ENCODE assay signal across 16 mouse cellular contexts in the genomic region with DNA sequence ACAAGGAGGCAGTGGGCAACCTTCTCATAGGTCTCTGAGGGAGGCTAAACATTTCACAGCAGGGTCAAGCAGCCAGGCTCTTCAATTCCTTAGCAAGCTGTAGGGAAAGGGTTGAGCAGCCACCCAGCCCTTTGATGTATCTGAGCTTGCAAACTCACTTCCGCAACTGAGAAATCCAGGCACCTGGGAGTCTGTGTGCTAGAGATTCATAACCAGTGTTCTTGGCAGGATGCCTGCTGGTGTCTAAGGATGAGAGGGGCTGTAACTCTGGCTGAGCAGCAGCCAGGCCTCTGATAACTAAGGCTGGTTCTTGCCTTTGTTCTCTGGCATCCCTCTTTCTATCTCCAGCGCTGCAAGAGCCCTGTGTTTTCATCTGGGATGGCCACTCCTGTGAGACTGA. TPM values are rescaled to one million over a fixed set of nuclear protein-coding genes. Genes with fewer than 3 reads are reported as not detected.
DNase-seq lines count a peak whose midpoint lies in the region; ATAC-seq and TF ChIP-seq lines count a peak whose summit lies in the region.
"Had no signal": no experiment of that assay in that cellular context is flagged by ENCODE, and none has a peak within 500 bp of the region (broad histone marks: within the 10 kb centered on the region; RNA-seq: fewer than 3 reads in every experiment).

No protein-coding gene starts in this region.

- H3K4me1 ChIP-seq in heart, embryonic 11.5 days (ENCODE audit: control insufficient read depth, insufficient read depth, low read length), result 0 out of 2 replicates have a peak, but pooled peaks cover under 1% of the 10 kb centered on the region
- peaks cover 83% of the 10 kb centered on the region for H3K4me1 ChIP-seq in megakaryocyte, embryonic 14.5 days
- H3K4me1 ChIP-seq in kidney, embryonic 16.5 days (ENCODE audit: insufficient read depth, low read length), result 0 out of 2 replicates have a peak, but pooled peaks cover under 1% of the 10 kb centered on the region
- H3K4me1 ChIP-seq in hindbrain, postnatal 0 days (ENCODE audit: insufficient read depth, low read length), result no peaks in the 10 kb centered on the region
- H3K4me1 ChIP-seq: forebrain, embryonic 15.5 days had no signal

- DNase-seq in heart, postnatal 25 days (ENCODE audit: low spot score), result no peak
- peak; percentile 20 for DNase-seq in brain, embryonic 14.5 days (ENCODE audit: low read depth)
- peak; percentile 32 to 49 for DNase-seq in thymus, postnatal 10 days (ENCODE audit: low spot score in 2 of 2)
- DNase-seq in hindbrain, postnatal 0 days (ENCODE audit: low spot score), result no peak
- DNase-seq: cerebellum, adult 11-12 months; gastrocnemius, postnatal 25 days; kidney, postnatal 25 days; spleen, adult 18-20 months had no signal

- no peaks in the 10 kb centered on the region for H3K9me3 ChIP-seq in heart, embryonic 11.5 days (replicated peaks; ENCODE audit: control insufficient read depth, low read length)
- H3K9me3 ChIP-seq in megakaryocyte, embryonic 14.5 days, result no peaks in the 10 kb centered on the region
- H3K9me3 ChIP-seq in kidney, embryonic 16.5 days (ENCODE audit: low read length), result no peaks in the 10 kb centered on the region
- no peaks in the 10 kb centered on the region for H3K9me3 ChIP-seq in hindbrain, postnatal 0 days (ENCODE audit: low read length)
- H3K9me3 ChIP-seq: forebrain, embryonic 15.5 days had no signal

- no peak for TF ChIP-seq CTCF in brain, embryonic 14.5 days (IDR thresholded peaks at IDR 0.05; ENCODE audit: borderline replicate concordance, extremely low read depth, insufficient read depth, insufficient read length)
- TF ChIP-seq CTCF in hindbrain, postnatal 0 days (IDR thresholded peaks at IDR 0.05; ENCODE audit: low read depth), result no peak

- no peak overlapping the region for H3K4me2 ChIP-seq in heart, embryonic 11.5 days
- H3K4me2 ChIP-seq in kidney, embryonic 16.5 days (replicated peaks; ENCODE audit: low read depth, low read length), result no peak overlapping the region
- no peak overlapping the region for H3K4me2 ChIP-seq in hindbrain, postnatal 0 days (ENCODE audit: low read depth, low read length)
- H3K4me2 ChIP-seq: forebrain, embryonic 15.5 days had no signal

- no peak overlapping the region for H3K9ac ChIP-seq in heart, embryonic 11.5 days (ENCODE audit: low read depth, low read length)
- H3K9ac ChIP-seq in kidney, embryonic 16.5 days (replicated peaks; ENCODE audit: low read length), result no peak overlapping the region
- no peak overlapping the region for H3K9ac ChIP-seq in hindbrain, postnatal 0 days (replicated peaks; ENCODE audit: low read length)
- H3K9ac ChIP-seq: forebrain, embryonic 15.5 days had no signal

- 35% methylated on average over 2 of the region's 2 CpGs for WGBS in heart, embryonic 11.5 days (ENCODE audit: insufficient replicate concordance)
- WGBS in kidney, embryonic 16.5 days, result 56% methylated on average over 2 of the region's 2 CpGs
- 57% methylated on average over 2 of the region's 2 CpGs for WGBS in hindbrain, postnatal 0 days

- TF ChIP-seq POLR2A in brain, embryonic 14.5 days (IDR thresholded peaks at IDR 0.05; ENCODE audit: borderline replicate concordance, extremely low read depth, insufficient read depth, insufficient read length, poor library complexity, severe bottlenecking), result no peak

- no peak for ATAC-seq in heart, embryonic 11.5 days (replicated peaks; ENCODE audit: insufficient number of reproducible peaks, low FRiP score, low TSS enrichment)
- ATAC-seq in megakaryocyte, adult 5-6 weeks (ENCODE audit: poor library complexity, severe bottlenecking), result no peak
- no peak for ATAC-seq in kidney, embryonic 16.5 days (ENCODE audit: low FRiP score, low TSS enrichment)
- ATAC-seq in hindbrain, postnatal 0 days, result no peak
- ATAC-seq: forebrain, embryonic 15.5 days; lung, postnatal 0 days; midbrain, embryonic 16.5 days had no signal

- 0 out of 2 replicates have a peak overlapping the region, but pooled peaks have one; percentile 15 for H3K27ac ChIP-seq in heart, embryonic 11.5 days (ENCODE audit: low read depth, low read length)
- H3K27ac ChIP-seq in kidney, embryonic 16.5 days (ENCODE audit: low read length), result no peak overlapping the region
- H3K27ac ChIP-seq in hindbrain, postnatal 0 days, result no peak overlapping the region
- H3K27ac ChIP-seq: forebrain, embryonic 15.5 days; left cerebral cortex, adult 2 months had no signal

- no peaks in the 10 kb centered on the region for H3K27me3 ChIP-seq in heart, embryonic 11.5 days (ENCODE audit: control insufficient read depth, insufficient read depth, low read length)
- H3K27me3 ChIP-seq in megakaryocyte, embryonic 14.5 days (replicated peaks), result no peaks in the 10 kb centered on the region
- no peaks in the 10 kb centered on the region for H3K27me3 ChIP-seq in kidney, embryonic 16.5 days (ENCODE audit: insufficient read depth, low read length)
- H3K27me3 ChIP-seq in hindbrain, postnatal 0 days (ENCODE audit: insufficient read depth, low read length), result no peaks in the 10 kb centered on the region
- H3K27me3 ChIP-seq: forebrain, embryonic 15.5 days had no signal

- no peak overlapping the region for H3K4me3 ChIP-seq in heart, embryonic 11.5 days (ENCODE audit: low read depth, low read length)
- H3K4me3 ChIP-seq in megakaryocyte, embryonic 14.5 days (replicated peaks), result peak overlapping the region; percentile 12
- H3K4me3 ChIP-seq in kidney, embryonic 16.5 days (ENCODE audit: low read length), result no peak overlapping the region
- no peak overlapping the region for H3K4me3 ChIP-seq in hindbrain, postnatal 0 days (ENCODE audit: low read length)
- H3K4me3 ChIP-seq: forebrain, embryonic 15.5 days; left cerebral cortex, adult 2 months had no signal

- no peaks in the 10 kb centered on the region for H3K36me3 ChIP-seq in heart, embryonic 11.5 days (ENCODE audit: control insufficient read depth, insufficient read depth, low read length)
- peaks cover 8% of the 10 kb centered on the region for H3K36me3 ChIP-seq in megakaryocyte, embryonic 14.5 days (replicated peaks; ENCODE audit: low read length)
- no peaks in the 10 kb centered on the region for H3K36me3 ChIP-seq in kidney, embryonic 16.5 days (ENCODE audit: insufficient read depth, low read length)
- no peaks in the 10 kb centered on the region for H3K36me3 ChIP-seq in hindbrain, postnatal 0 days (ENCODE audit: insufficient read depth, low read length)
- H3K36me3 ChIP-seq: forebrain, embryonic 15.5 days had no signal

- intact Hi-C loops in heart, postnatal 25 days (cut with DNase I), result no loop called here

RNA-seq across cellular contexts. Expression of a gene that starts 5.7 kb away (rescaled TPM):
- 8.5 and 10.4 TPM in 2 replicates for polyA plus RNA-seq in heart, embryonic 11.5 days (2014; fragmentation: Nextera tagmentation; extraction: Ambion mirVana)
- total RNA-seq in heart, postnatal 25 days (2021), result 10 to 100 TPM; 14.1 to 15.5 TPM
- polyA plus RNA-seq in megakaryocyte, embryonic 14.5 days (2012; ENCODE audit: insufficient read depth, low replicate concordance), result 8.9 and 14.4 TPM in 2 replicates
- 2.3 and 3.4 TPM in 2 replicates for total RNA-seq in megakaryocyte, adult 5-6 weeks (2015)
- total RNA-seq in megakaryocyte, adult 5-6 weeks (2017), result 4.6 and 5.1 TPM in 2 replicates
- 14.7 and 17.1 TPM in 2 replicates for polyA plus RNA-seq in brain, embryonic 14.5 days (2012; rRNA removed)
- 16.9 and 18.8 TPM in 2 replicates for polyA plus RNA-seq in kidney, embryonic 16.5 days (2015; fragmentation: Nextera tagmentation; extraction: Ambion mirVana)
- 19.2 and 21.9 TPM in 2 replicates for total RNA-seq in hindbrain, postnatal 0 days (2014; rRNA removed)
- 11.9 and 12.3 TPM in 2 replicates for polyA plus RNA-seq in hindbrain, postnatal 0 days (2015; fragmentation: Nextera tagmentation; extraction: Ambion mirVana)

RNA-seq across cellular contexts. Expression of a gene that starts 10.0 kb away (rescaled TPM):
- polyA plus RNA-seq in heart, embryonic 11.5 days (2014; fragmentation: Nextera tagmentation; extraction: Ambion mirVana), result 1,127 and 1,144 TPM in 2 replicates
- total RNA-seq in heart, postnatal 25 days (2021), result 100 to 1,000 TPM in 1 of 2 experiments, 10 to 100 TPM in 1; 98.5 to 103 TPM
- 654 and 1,266 TPM in 2 replicates for polyA plus RNA-seq in megakaryocyte, embryonic 14.5 days (2012; ENCODE audit: insufficient read depth, low replicate concordance)
- 587 and 602 TPM in 2 replicates for total RNA-seq in megakaryocyte, adult 5-6 weeks (2015)
- total RNA-seq in megakaryocyte, adult 5-6 weeks (2017), result 254 and 291 TPM in 2 replicates
- 420 and 445 TPM in 2 replicates for polyA plus RNA-seq in brain, embryonic 14.5 days (2012; rRNA removed)
- polyA plus RNA-seq in kidney, embryonic 16.5 days (2015; fragmentation: Nextera tagmentation; extraction: Ambion mirVana), result 823 and 859 TPM in 2 replicates
- total RNA-seq in hindbrain, postnatal 0 days (2014; rRNA removed), result 539 and 558 TPM in 2 replicates
- polyA plus RNA-seq in hindbrain, postnatal 0 days (2015; fragmentation: Nextera tagmentation; extraction: Ambion mirVana), result 629 and 638 TPM in 2 replicates

RNA-seq across cellular contexts. Expression of a gene that starts 31.5 kb away (rescaled TPM):
- polyA plus RNA-seq in heart, embryonic 11.5 days (2014; fragmentation: Nextera tagmentation; extraction: Ambion mirVana), result 50.6 and 54.8 TPM in 2 replicates
- total RNA-seq in heart, postnatal 25 days (2021), result 10 to 100 TPM; 10.8 to 12.4 TPM
- 5.4 and 13.5 TPM in 2 replicates for polyA plus RNA-seq in megakaryocyte, embryonic 14.5 days (2012; ENCODE audit: insufficient read depth, low replicate concordance)
- total RNA-seq in megakaryocyte, adult 5-6 weeks (2015), result 37.0 and 38.6 TPM in 2 replicates
- 29.3 and 40.2 TPM in 2 replicates for total RNA-seq in megakaryocyte, adult 5-6 weeks (2017)
- polyA plus RNA-seq in brain, embryonic 14.5 days (2012; rRNA removed), result 30.5 and 31.5 TPM in 2 replicates
- 74.0 and 78.8 TPM in 2 replicates for polyA plus RNA-seq in kidney, embryonic 16.5 days (2015; fragmentation: Nextera tagmentation; extraction: Ambion mirVana)
- total RNA-seq in hindbrain, postnatal 0 days (2014; rRNA removed), result 13.5 and 21.1 TPM in 2 replicates
- 64.8 and 69.4 TPM in 2 replicates for polyA plus RNA-seq in hindbrain, postnatal 0 days (2015; fragmentation: Nextera tagmentation; extraction: Ambion mirVana)

RNA-seq across cellular contexts. Expression of a gene that starts 31.6 kb away (rescaled TPM):
- 49.5 and 49.6 TPM in 2 replicates for polyA plus RNA-seq in heart, embryonic 11.5 days (2014; fragmentation: Nextera tagmentation; extraction: Ambion mirVana)
- total RNA-seq in heart, postnatal 25 days (2021), result 10 to 100 TPM; 17.1 to 17.6 TPM
- polyA plus RNA-seq in megakaryocyte, embryonic 14.5 days (2012; ENCODE audit: insufficient read depth, low replicate concordance), result 18.8 and 25.3 TPM in 2 replicates
- 25.9 and 36.1 TPM in 2 replicates for total RNA-seq in megakaryocyte, adult 5-6 weeks (2015)
- total RNA-seq in megakaryocyte, adult 5-6 weeks (2017), result 22.4 and 26.4 TPM in 2 replicates
- 85.1 and 121 TPM in 2 replicates for polyA plus RNA-seq in brain, embryonic 14.5 days (2012; rRNA removed)
- polyA plus RNA-seq in kidney, embryonic 16.5 days (2015; fragmentation: Nextera tagmentation; extraction: Ambion mirVana), result 89.1 and 94.4 TPM in 2 replicates
- 65.1 and 73.7 TPM in 2 replicates for total RNA-seq in hindbrain, postnatal 0 days (2014; rRNA removed)
- 81.9 and 89.4 TPM in 2 replicates for polyA plus RNA-seq in hindbrain, postnatal 0 days (2015; fragmentation: Nextera tagmentation; extraction: Ambion mirVana)

RNA-seq across cellular contexts. Expression of a gene that starts 53.8 kb away (rescaled TPM):
- 1.1 and 2.2 TPM in 2 replicates for polyA plus RNA-seq in heart, embryonic 11.5 days (2014; fragmentation: Nextera tagmentation; extraction: Ambion mirVana)
- total RNA-seq in heart, postnatal 25 days (2021), result 1 to 10 TPM; 5.6 to 5.8 TPM
- 16.8 and 19.5 TPM in 2 replicates for polyA plus RNA-seq in megakaryocyte, embryonic 14.5 days (2012; ENCODE audit: insufficient read depth, low replicate concordance)
- 7.7 and 9.5 TPM in 2 replicates for total RNA-seq in megakaryocyte, adult 5-6 weeks (2015)
- total RNA-seq in megakaryocyte, adult 5-6 weeks (2017), result 9.2 and 9.4 TPM in 2 replicates
- 14.6 and 16.5 TPM in 2 replicates for polyA plus RNA-seq in brain, embryonic 14.5 days (2012; rRNA removed)
- polyA plus RNA-seq in kidney, embryonic 16.5 days (2015; fragmentation: Nextera tagmentation; extraction: Ambion mirVana), result 3.7 and 4.7 TPM in 2 replicates
- 9.0 and 13.2 TPM in 2 replicates for total RNA-seq in hindbrain, postnatal 0 days (2014; rRNA removed)
- polyA plus RNA-seq in hindbrain, postnatal 0 days (2015; fragmentation: Nextera tagmentation; extraction: Ambion mirVana), result 5.8 and 7.3 TPM in 2 replicates

Comparison
In these comparisons a context has a peak if more than half of its experiments do, and no peak if none do; other contexts are left out.
1. DNase-seq: peak in brain, embryonic 14.5 days (single experiment) and thymus, postnatal 10 days (2 of 2); none in heart, postnatal 25 days (single experiment) and hindbrain, postnatal 0 days (single experiment).